Mouse (Mus musculus) liver, embryonic 15.5 days (tissue): ENCODE measurements around the gene Pam. TPM values are rescaled to one million over a fixed set of nuclear protein-coding genes. Genes with fewer than 3 reads are reported as not detected.
"Not testable (repeated sequence)": the region's sequence is repeated elsewhere in the genome, so short reads cannot be mapped to it uniquely, and the experiment has no call there.

Experiments used
- ATAC-seq: fragments of 200-750 bp; cut with Nextera tagmentation; 2 replicates; pipeline ENCODE4 v1.8.0; 2017; ENCODE audit warnings: moderate number of reproducible peaks, mild to moderate bottlenecking, moderate library complexity; ENCODE audit not compliant: insufficient read depth
- H3K27ac ChIP-seq: fragments of 300-500 bp; sonication (generic); replicated peaks from 2 replicates; pipeline ENCODE4 v1.5.1; 2015; ENCODE audit warnings: mild to moderate bottlenecking, inconsistent platforms
- H3K27me3 ChIP-seq: fragments of 300-500 bp; sonication (generic); 2 replicates; pipeline ENCODE4 v1.6.1; 2015; ENCODE audit warnings: mild to moderate bottlenecking, inconsistent platforms
- H3K36me3 ChIP-seq: fragments of 300-500 bp; sonication (generic); replicated peaks from 2 replicates; pipeline ENCODE4 v1.6.1; 2015; ENCODE audit warnings: moderate library complexity, mild to moderate bottlenecking, inconsistent platforms
- H3K4me1 ChIP-seq: fragments of 300-500 bp; sonication (generic); replicated peaks from 2 replicates; pipeline ENCODE4 v1.6.1; 2015; ENCODE audit warnings: inconsistent platforms
- H3K4me2 ChIP-seq: fragments of 300-500 bp; sonication (generic); 2 replicates; pipeline ENCODE4 v1.6.1; 2015; ENCODE audit warnings: moderate library complexity, mild to moderate bottlenecking, inconsistent platforms
- H3K4me3 ChIP-seq: fragments of 300-500 bp; sonication (generic); replicated peaks from 2 replicates; pipeline ENCODE4 v1.5.1; 2015; ENCODE audit warnings: mild to moderate bottlenecking, inconsistent platforms
- H3K9ac ChIP-seq: fragments of 300-500 bp; sonication (generic); 2 replicates; pipeline ENCODE4 v1.6.1; 2015; ENCODE audit warnings: moderate library complexity, mild to moderate bottlenecking, inconsistent platforms
- H3K9me3 ChIP-seq: fragments of 300-500 bp; sonication (generic); replicated peaks from 2 replicates; pipeline ENCODE4 v1.6.1; 2016; ENCODE audit warnings: inconsistent platforms
- WGBS: fragments of 180-500 bp; shearing (Covaris S2); methylation state at CpG from one replicate; pipeline ENCODE4 v1.1.7; 2015; ENCODE audit warnings: mixed read lengths; ENCODE audit not compliant: insufficient replicate concordance; 5-methylcytosine and 5-hydroxymethylcytosine counted together
- polyA plus RNA-seq: library from polyadenylated mRNA; unstranded; fragments of >200 nt; fragmentation: Nextera tagmentation; extraction: Ambion mirVana; gene quantifications from 2 replicates; pipeline ENCODE4 v1.2.1, GENCODE M21; 2015

Gene Pam
- polyA plus RNA-seq, 1 experiment from 2014 or later, result 7.5 TPM

GRCm38 (mm10) chr1:97998961-97999360 is 96.5 kb downstream of the Pam start:
- not testable (repeated sequence) for H3K9me3 ChIP-seq, H3K4me2 ChIP-seq, H3K27ac ChIP-seq, H3K9ac ChIP-seq, H3K4me1 ChIP-seq, H3K27me3 ChIP-seq, ATAC-seq, H3K36me3 ChIP-seq, H3K4me3 ChIP-seq
- WGBS, result 64% methylated on average over 5 of the region's 5 CpGs

DNA sequence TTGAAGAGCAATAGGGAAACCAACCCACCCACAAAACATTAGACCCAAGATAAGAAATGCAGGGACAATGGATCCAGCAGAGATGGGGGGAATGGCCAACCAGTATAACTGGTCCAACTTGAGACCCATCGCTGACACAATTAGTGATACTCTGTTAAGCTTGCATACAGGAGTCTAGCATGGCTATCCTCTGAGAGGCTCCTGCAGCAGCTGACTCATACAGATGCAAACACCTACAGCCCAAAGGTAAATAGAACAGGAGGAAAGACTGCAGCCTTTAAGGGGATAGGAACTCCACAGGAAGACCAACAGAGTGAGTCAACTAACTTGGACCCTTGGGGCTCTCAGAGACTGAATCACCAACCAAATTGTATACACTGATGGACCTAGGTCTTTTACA is 98.4 kb downstream of the Pam start:
- ATAC-seq, result no peak
- WGBS, result 79% methylated on average over 1 of the region's 1 CpGs
- Histone ChIP-seq H3K4me3 (no peak overlapping the region), H3K36me3 (no peaks in the 10 kb centered on the region), H3K27me3 (no peaks in the 10 kb centered on the region), H3K4me1 (no peaks in the 10 kb centered on the region), H3K27ac (no peak overlapping the region), H3K9me3 (no peaks in the 10 kb centered on the region), H3K4me2 (no peak overlapping the region), H3K9ac (no peak overlapping the region)

GRCm38 (mm10) chr1:97991976-97992375 is 103.5 kb downstream of the Pam start:
- no peaks in the 10 kb centered on the region for H3K36me3 ChIP-seq
- ATAC-seq, result no peak
- no peak overlapping the region for H3K27ac ChIP-seq
- H3K9me3 ChIP-seq, result no peaks in the 10 kb centered on the region
- H3K27me3 ChIP-seq, result no peaks in the 10 kb centered on the region
- 38% methylated on average over 3 of the region's 3 CpGs for WGBS
- no peak overlapping the region for H3K4me2 ChIP-seq
- no peak overlapping the region for H3K4me3 ChIP-seq
- no peaks in the 10 kb centered on the region for H3K4me1 ChIP-seq
- no peak overlapping the region for H3K9ac ChIP-seq

GRCm38 (mm10) chr1:97983189-97983588 is 112.3 kb downstream of the Pam start:
- WGBS, result 59% methylated on average over 1 of the region's 1 CpGs
- no peak for ATAC-seq
- H3K4me3 ChIP-seq, result no peak overlapping the region
- H3K4me1 ChIP-seq, result no peaks in the 10 kb centered on the region
- H3K9ac ChIP-seq, result no peak overlapping the region
- no peaks in the 10 kb centered on the region for H3K27me3 ChIP-seq
- no peak overlapping the region for H3K4me2 ChIP-seq
- no peak overlapping the region for H3K27ac ChIP-seq
- no peaks in the 10 kb centered on the region for H3K36me3 ChIP-seq
- H3K9me3 ChIP-seq, result no peaks in the 10 kb centered on the region

GRCm38 (mm10) chr1:97979422-97979821 is 116.0 kb downstream of the Pam start:
- no peak for ATAC-seq
- WGBS, result 50% methylated on average over 1 of the region's 1 CpGs
- Histone ChIP-seq H3K27ac (no peak overlapping the region), H3K9ac (no peak overlapping the region), H3K4me2 (no peak overlapping the region), H3K4me3 (no peak overlapping the region), H3K9me3 (no peaks in the 10 kb centered on the region), H3K36me3 (no peaks in the 10 kb centered on the region), H3K4me1 (0 out of 2 replicates have a peak, but pooled peaks cover 6% of the 10 kb centered on the region), H3K27me3 (peaks cover 12% of the 10 kb centered on the region)

DNA sequence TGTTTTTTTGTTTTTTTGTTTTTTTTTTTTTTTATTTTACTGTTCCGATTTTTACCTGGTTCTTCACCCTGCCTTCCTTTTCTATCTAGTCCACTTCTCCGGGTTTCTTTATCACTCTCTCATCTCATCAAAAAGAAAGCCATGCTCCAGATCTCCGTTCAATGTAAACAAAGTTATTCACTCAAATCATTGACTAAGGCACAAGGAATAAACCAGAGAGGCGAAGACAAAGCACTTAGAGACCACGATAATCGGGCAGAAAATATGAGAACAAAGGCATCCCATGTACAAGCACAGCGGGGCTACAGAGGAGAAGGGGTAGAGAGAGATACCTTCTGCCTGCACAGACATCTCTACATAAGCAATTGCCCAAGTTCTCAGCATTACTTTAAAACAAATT is 117.9 kb downstream of the Pam start:
- Histone ChIP-seq H3K9me3 (no peaks in the 10 kb centered on the region), H3K4me2 (peak overlapping the region; percentile 71; the same call in 1 of the 2 replicates), H3K36me3 (no peaks in the 10 kb centered on the region), H3K27ac (no peak overlapping the region), H3K27me3 (peaks cover 12% of the 10 kb centered on the region), H3K4me1 (0 out of 2 replicates have a peak, but pooled peaks cover 6% of the 10 kb centered on the region), H3K9ac (no peak overlapping the region), H3K4me3 (no peak overlapping the region)
- 32% methylated on average over 7 of the region's 7 CpGs for WGBS
- no peak for ATAC-seq

- Histone ChIP-seq H3K4me1 (0 out of 2 replicates have a peak, but pooled peaks cover 6% of the 10 kb centered on the region), H3K4me3 (peak overlapping the region; percentile 49), H3K4me2 (peak overlapping the region; percentile 71), H3K27ac (0 out of 2 replicates have a peak overlapping the region, but pooled peaks have one; percentile 38), H3K9me3 (no peaks in the 10 kb centered on the region), H3K36me3 (no peaks in the 10 kb centered on the region), H3K27me3 (peaks cover 12% of the 10 kb centered on the region), H3K9ac (peak overlapping the region; percentile 15; the same call in 1 of the 2 replicates)
- under 1% methylated on average over 47 of the region's 47 CpGs for WGBS
- ATAC-seq, result peak; percentile 76
Observed at GRCm38 (mm10) chr1:97976873-97977473, 118.5 kb downstream of the Pam start.

DNA sequence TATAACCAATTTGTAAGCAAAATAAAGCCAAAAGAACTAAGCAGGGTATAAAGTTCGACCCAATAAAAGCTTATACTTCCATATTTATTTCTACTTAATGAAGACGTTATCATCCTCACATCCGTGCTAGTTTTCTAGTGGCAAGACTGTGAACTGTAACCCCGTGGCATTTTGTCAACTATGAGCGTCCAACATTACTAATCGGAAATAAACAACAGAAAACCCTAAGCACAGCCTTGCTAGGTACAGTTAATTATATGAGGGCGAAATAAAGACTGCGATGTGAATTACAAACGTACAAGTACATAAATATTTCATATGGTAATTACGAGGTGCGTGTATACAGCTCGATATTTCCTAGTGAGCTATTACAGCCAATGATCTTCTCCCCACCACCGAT is 119.4 kb downstream of the Pam start:
- H3K4me2 ChIP-seq, result no peak overlapping the region
- ATAC-seq, result no peak
- no peak overlapping the region for H3K27ac ChIP-seq
- H3K4me1 ChIP-seq, result 0 out of 2 replicates have a peak, but pooled peaks cover 6% of the 10 kb centered on the region
- 58% methylated on average over 13 of the region's 13 CpGs for WGBS
- H3K36me3 ChIP-seq, result no peaks in the 10 kb centered on the region
- H3K9me3 ChIP-seq, result no peaks in the 10 kb centered on the region
- no peak overlapping the region for H3K4me3 ChIP-seq
- peaks cover 12% of the 10 kb centered on the region for H3K27me3 ChIP-seq
- H3K9ac ChIP-seq, result no peak overlapping the region

GRCm38 (mm10) chr1:97974968-97975367 is 120.5 kb downstream of the Pam start:
- H3K27me3 ChIP-seq, result peaks cover 12% of the 10 kb centered on the region
- H3K27ac ChIP-seq, result no peak overlapping the region
- WGBS, result 59% methylated on average over 11 of the region's 11 CpGs
- H3K36me3 ChIP-seq, result no peaks in the 10 kb centered on the region
- no peak overlapping the region for H3K4me2 ChIP-seq
- no peak overlapping the region for H3K9ac ChIP-seq
- H3K4me3 ChIP-seq, result no peak overlapping the region
- no peak for ATAC-seq
- H3K4me1 ChIP-seq, result 0 out of 2 replicates have a peak, but pooled peaks cover 6% of the 10 kb centered on the region
- H3K9me3 ChIP-seq, result no peaks in the 10 kb centered on the region

DNA sequence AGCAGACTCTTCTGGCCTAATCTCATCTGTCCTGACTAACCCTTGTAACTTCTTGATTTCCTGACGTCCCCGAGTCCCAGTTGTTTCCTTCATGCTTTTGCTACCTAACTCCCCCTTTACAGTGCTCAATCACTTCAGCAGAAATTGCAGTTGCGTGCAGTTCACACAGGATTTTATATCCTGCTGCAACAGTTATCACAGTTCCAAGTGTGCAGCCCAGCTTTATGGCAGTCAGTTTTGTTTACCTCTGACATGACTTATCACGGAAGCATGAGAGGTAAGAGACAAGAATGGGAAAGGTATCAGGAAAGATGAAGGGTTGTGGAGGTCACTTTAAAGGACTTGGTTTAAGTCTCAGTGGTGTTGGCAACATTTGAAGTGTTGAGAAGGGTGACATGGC is 125.7 kb downstream of the Pam start:
- H3K9me3 ChIP-seq, result no peaks in the 10 kb centered on the region
- no peaks in the 10 kb centered on the region for H3K36me3 ChIP-seq
- H3K4me1 ChIP-seq, result no peaks in the 10 kb centered on the region
- no peaks in the 10 kb centered on the region for H3K27me3 ChIP-seq
- no peak overlapping the region for H3K4me2 ChIP-seq
- H3K27ac ChIP-seq, result no peak overlapping the region
- no peak overlapping the region for H3K9ac ChIP-seq
- H3K4me3 ChIP-seq, result no peak overlapping the region
- 51% methylated on average over 4 of the region's 4 CpGs for WGBS
- ATAC-seq, result no peak

GRCm38 (mm10) chr1:97963711-97964110 is 131.7 kb downstream of the Pam start:
- Histone ChIP-seq H3K36me3 (no peaks in the 10 kb centered on the region), H3K9ac (no peak overlapping the region), H3K9me3 (no peaks in the 10 kb centered on the region), H3K4me3 (no peak overlapping the region), H3K27ac (no peak overlapping the region), H3K4me2 (no peak overlapping the region), H3K27me3 (no peaks in the 10 kb centered on the region), H3K4me1 (no peaks in the 10 kb centered on the region)
- ATAC-seq, result no peak
- WGBS, result 43% methylated on average over 2 of the region's 2 CpGs

GRCm38 (mm10) chr1:97962134-97962533 is 133.3 kb downstream of the Pam start:
- ATAC-seq, result no peak
- no peak overlapping the region for H3K4me3 ChIP-seq
- H3K27ac ChIP-seq, result no peak overlapping the region
- WGBS, result 68% methylated on average over 7 of the region's 7 CpGs
- H3K9ac ChIP-seq, result no peak overlapping the region
- no peak overlapping the region for H3K4me2 ChIP-seq
- H3K4me1 ChIP-seq, result no peaks in the 10 kb centered on the region
- H3K9me3 ChIP-seq, result no peaks in the 10 kb centered on the region
- no peaks in the 10 kb centered on the region for H3K36me3 ChIP-seq
- no peaks in the 10 kb centered on the region for H3K27me3 ChIP-seq
